Mouse (Mus musculus): ENCODE results near the gene Nbas.

Nbas gene

DNA sequence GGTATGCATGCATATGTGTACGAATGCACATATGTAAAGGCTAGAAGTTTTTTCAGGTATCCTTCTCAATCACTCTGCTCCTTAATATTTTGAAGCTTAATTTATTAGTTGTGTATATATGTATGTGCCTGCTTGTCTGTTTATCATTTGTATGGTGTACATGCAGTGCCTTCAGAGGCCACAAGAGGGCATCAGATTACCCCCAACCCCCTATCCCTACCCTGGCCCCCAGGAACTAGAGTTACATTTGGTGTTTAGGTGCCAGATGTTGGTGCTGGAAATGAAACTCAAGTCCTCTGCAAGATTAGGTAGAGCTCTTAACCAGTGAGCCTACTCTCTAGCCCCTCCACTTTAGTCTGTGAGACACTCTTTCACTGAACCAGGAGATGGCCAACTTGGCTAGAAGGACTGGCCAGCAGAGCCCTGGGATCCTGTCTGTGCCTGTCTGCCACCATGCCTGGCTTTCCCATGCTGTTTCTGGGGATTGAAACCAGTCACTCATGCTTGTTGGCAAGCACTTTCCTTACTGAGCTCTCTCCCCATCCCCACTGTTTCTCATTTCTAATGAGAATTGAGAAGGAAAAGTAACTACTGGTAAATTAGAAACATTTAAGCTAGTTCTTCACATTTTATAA lies 263.9 kb downstream of the Nbas start:
- DNase-seq (ENCODE audit: low spot score) = no peak

DNA sequence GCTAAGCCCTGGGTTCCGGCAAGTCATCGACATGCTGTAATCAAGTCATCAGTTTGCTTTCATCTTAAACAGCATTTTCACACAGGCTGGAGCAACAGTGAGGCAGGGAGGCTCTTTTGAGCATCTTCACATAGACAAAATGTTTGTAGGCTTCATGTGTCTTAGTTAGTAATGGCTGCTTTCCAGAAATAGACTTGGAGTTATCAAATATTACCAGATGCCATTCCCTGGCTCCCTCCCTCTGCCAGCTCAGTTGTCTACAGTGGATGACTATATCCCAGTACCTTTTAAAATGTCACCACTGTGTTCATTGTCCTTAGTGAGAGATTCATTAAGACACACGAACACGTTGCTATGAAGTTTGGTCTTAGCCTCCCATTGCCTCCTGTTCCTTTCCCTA lies 270.2 kb downstream of the Nbas start:
- peak; percentile 25 for DNase-seq (ENCODE audit: low spot score)

GRCm38 (mm10) chr12:13543806-13544205 lies 274.9 kb downstream of the Nbas start:
- DNase-seq (ENCODE audit: low spot score) = no peak

DNA sequence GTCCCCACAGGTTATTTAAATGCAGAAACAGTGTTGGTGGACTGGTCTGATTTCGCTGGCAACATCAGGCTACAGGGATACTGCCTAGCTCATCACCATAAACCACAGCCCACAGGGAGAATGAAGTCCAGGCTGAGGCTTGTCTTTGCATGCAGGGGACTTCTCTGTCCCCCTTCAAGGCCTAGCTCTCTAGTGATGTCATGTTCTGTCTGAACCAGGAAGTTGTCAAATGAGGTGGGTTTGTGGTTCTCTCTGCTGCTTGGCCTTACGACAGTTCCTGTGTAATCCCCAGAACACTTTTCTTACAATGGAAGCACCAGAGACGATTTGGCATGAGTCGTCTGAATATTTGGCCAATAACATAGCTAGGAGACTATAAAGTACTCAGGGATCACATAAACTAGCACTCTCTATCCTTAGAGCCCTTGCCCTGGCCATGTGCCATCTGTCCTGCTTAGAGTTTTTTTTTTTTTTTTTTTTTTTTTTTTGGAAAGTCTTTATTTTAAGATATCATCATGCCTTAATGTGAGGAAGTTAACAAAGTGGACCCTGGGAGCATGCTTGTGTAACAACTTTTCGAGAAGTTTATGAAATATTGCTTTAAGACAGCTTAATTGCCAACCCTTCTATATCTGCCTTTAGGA lies 294.8 kb downstream of the Nbas start:
- no peak for DNase-seq (ENCODE audit: low spot score)

GRCm38 (mm10) chr12:13564330-13564729 lies 295.4 kb downstream of the Nbas start:
- no peak for DNase-seq (ENCODE audit: low spot score)

GRCm38 (mm10) chr12:13566421-13566820 lies 297.5 kb downstream of the Nbas start:
- DNase-seq (ENCODE audit: low spot score) = no peak

- DNase-seq (ENCODE audit: low spot score) = no peak
These were observed 306.2 kb downstream of the Nbas start for GRCm38 (mm10) chr12:13575158-13575557.

- no peak for DNase-seq (ENCODE audit: low spot score)
These were observed 307.0 kb downstream of the Nbas start for GRCm38 (mm10) chr12:13575605-13576600.

DNA sequence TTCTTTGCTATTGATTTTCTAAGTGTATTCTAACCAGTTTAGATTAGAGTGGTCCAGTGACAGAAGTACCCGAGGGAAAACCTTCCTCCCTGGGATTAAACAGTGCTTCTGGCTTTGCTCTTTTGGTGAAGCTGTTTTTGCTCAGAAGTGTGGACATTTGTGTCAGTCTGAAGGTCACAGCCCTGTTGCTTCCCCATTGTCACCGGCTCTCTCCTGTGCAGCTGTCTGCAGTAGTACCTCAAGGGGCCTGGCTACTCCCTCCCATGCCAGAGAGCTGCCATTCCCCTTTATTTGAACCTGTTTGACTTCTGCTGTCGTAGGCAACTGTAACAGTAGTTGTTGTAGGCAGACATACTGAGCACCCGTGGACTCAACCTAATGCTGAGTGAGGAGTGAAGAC lies 307.8 kb downstream of the Nbas start:
- DNase-seq (ENCODE audit: low spot score) = no peak

GRCm38 (mm10) chr12:13580796-13581195 lies 311.9 kb downstream of the Nbas start:
- no peak for DNase-seq (ENCODE audit: low spot score)

DNA sequence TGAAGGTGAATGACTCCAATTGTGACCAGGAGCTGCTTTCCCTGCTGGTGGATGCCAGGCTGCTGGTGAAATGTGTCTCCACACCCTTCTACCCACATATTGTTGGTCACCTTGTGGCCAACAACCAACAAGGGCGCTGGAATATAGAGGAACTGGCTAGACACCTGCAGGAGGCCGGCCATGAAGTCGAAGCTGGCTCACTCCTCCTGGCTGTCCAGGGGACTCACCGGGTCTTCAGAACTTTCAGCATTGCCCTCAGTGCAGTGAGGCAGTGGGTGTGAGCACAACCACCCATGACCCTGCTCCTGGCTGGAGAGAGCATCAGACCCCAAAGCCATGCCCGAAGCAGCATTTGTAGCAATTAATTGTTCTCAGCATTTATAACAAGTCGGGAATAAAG lies 314.5 kb downstream of the Nbas start:
- no peak for DNase-seq (ENCODE audit: low spot score)

GRCm38 (mm10) chr12:13585527-13586156 lies 316.7 kb downstream of the Nbas start:
- no peak for DNase-seq (ENCODE audit: low spot score)

- DNase-seq (ENCODE audit: low spot score) = no peak
These were observed 318.7 kb downstream of the Nbas start for GRCm38 (mm10) chr12:13587675-13588074.

DNA sequence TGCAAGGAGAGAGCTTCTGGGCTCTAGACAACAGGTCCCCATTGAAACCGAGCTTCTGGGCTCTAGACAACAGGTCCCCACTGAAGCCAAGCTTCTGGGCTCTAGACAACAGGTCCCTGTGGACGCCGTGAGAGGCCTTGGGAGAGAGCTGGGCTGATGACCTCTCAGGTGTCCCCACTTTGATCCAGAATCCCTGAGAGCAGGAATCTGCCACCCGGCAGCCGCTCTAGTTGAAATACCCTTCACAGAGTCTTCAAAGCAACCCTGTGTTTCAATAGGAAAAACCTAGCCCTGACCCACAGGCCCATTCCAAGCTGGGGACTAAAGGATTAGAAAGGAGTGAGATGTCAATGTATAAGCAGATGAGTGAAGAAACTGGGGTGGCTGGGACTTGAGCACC lies 320.1 kb downstream of the Nbas start:
- no peak for DNase-seq (ENCODE audit: low spot score)

DNA sequence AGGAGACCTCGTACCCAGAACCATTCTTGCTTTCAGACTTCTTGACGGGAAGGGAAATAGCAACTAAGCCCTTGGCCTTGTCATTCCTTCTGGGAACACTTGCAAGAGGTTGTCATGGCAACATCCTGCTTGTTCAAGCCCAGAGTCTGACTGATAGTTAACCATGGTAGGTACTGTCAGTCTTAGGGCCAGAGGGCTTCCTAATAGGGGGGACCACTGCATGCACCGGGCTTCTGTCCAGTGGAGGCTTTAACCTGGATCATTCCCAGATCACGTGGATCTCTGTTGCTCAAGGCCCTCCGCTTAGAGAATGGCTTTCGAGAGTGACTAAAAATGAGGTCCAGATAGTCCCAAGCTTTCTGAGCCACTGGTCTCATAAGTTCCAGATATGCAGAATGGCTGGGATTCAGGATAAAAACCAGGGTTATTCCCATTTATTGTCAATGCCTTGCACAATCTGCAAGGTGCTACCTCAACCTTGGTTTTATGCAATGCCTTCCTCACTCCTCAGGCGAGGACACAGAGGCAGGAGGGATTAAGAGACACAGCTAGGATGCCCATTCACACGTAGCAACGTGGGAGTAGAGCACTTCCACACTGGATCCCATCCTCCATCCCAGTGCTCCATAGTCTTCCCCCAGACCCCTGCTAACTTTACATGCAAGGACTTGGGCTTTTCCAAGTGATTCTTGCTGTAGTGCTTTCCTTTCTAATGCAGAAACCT lies 326.0 kb downstream of the Nbas start:
- DNase-seq (ENCODE audit: low spot score) = no peak

DNA sequence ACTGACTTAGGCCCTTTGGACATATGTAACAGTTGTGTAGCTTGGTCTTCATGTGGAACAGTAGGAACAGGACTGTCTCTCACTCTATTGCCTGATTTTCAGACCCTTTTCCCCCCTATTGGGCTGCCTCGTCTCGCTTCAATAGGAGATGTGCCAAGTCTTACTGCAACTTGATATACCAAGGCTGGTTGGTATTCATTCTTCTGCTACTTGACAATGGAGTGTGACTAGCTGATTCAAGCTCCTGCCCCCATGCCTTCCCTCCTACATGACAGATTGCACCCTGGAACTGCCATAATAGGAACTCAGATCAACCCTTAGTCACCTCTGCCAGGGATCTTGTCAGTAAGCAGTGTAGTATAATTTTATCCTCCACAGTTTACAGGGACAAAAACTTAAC lies 328.1 kb downstream of the Nbas start:
- no peak for DNase-seq (ENCODE audit: low spot score)

DNA sequence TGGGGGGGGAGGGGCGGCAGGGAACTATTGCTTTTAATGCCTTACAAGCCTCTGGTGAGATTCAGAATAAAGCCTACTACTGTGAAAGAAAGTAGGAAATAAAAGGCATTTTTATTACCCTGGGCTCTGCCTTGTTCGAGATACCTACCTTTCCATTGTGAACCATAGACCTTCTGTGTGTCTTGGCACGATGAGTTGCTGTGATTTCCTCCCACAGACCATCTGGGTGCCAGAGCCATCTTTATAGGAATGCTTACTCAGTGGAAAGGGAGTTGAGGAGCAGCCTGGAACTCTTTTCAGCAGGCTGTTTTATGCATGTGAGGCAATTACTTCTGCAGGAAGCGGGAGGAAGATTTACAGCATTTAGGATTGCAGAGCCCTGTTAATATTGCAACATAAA lies 329.6 kb downstream of the Nbas start:
- DNase-seq (ENCODE audit: low spot score) = peak; percentile 85

DNA sequence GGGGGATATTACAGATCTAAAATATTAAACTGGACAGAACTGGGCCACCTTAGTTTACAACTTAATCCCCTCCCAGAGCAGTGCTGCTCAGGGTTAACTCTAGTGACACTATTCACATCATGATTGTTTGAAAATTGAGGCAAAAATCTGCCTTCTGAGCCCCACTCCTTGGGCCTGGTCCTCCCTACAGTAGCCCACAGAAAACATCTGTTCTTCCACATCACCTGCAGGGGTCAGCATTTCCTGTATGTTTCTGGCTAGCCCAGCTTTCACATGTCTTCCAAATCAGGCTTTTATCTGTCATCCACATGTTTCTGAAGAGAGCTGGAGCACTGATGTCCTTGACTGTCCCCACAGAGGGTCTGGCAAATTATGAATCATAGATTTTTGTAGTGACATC lies 333.5 kb downstream of the Nbas start:
- DNase-seq (ENCODE audit: low spot score) = no peak

DNA sequence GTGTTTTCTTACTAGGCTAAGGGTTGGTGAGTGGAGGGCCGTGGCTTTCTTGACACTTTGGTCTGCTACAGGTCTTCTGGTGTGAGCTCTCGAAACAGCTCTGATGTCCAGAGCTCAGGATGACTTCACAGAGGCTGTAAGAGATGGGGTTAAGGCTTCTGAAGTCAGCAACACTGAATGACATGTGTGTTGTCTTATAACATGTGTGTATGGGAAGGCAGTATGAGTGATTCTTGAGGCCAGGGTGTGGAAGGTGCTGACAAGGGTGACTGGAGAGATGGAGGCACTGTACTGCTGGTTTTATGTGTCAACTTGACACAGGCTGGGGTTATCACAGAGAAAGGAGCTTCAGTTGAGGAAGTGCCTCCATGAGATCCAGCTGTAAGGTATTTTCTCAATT lies 338.1 kb downstream of the Nbas start:
- no peak for DNase-seq (ENCODE audit: low spot score)

DNA sequence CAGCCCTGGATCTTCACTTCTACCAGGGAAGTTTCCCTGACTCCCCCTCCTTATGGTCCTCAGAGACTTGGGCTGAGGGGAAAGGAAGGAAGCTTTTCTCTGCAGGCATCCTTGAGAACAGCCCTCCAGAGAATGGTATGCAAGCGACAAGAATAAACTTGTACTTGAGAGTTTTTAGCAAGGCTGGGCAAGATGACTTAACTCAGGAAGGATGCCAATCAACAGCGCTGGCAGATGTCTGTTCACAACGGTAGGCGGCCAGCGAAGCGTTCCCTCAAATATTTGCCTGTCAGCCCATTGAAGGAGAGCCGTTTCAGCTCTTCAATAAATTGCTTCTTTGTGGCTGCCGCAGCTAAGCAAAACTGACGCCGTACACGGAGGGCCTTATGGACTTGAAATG lies 340.1 kb downstream of the Nbas start:
- peak; percentile 34 for DNase-seq (ENCODE audit: low spot score)

- no peak for DNase-seq (ENCODE audit: low spot score)
These were observed 344.1 kb downstream of the Nbas start for GRCm38 (mm10) chr12:13613041-13613440.

GRCm38 (mm10) chr12:13615661-13616060 lies 346.7 kb downstream of the Nbas start:
- no peak for DNase-seq (ENCODE audit: low spot score)

Measured in layer of hippocampus, adult 11-12 months (tissue).